Mouse (Mus musculus) hindbrain, postnatal 0 days (tissue): ENCODE measurements at regions not wholly inside any gene's neighbourhood (a gene's known extent, or its start where the extent isn't known, plus 50 kb on each side); places are given as distances from the start of the nearest gene placed in this dataset.
"Not testable (repeated sequence)": the region's sequence is repeated elsewhere in the genome, so short reads cannot be mapped to it uniquely, and the experiment has no call there.

ENCODE experiments used
- ATAC-seq: fragments of 200-750 bp; cut with Nextera tagmentation; 2 replicates; pipeline ENCODE4 v1.8.0; 2017; ENCODE audit warnings: mild to moderate bottlenecking, moderate TSS enrichment, moderate library complexity
- DNase-seq: peaks from one replicate; pipeline ENCODE4 v3.0.0-alpha.2; 2015; ENCODE audit warnings: low spot score
- H3K27ac ChIP-seq: fragments of 300-500 bp; sonication (generic); 2 replicates; pipeline ENCODE4 v1.5.1; 2014; ENCODE audit warnings: mild to moderate bottlenecking
- H3K27me3 ChIP-seq: fragments of 300-500 bp; sonication (generic); 2 replicates; pipeline ENCODE4 v1.6.1; 2014; ENCODE audit warnings: low read length, mixed read lengths; ENCODE audit not compliant: insufficient read depth
- H3K36me3 ChIP-seq: fragments of 300-500 bp; sonication (generic); 2 replicates; pipeline ENCODE4 v1.6.1; 2014; ENCODE audit warnings: low read length, mixed read lengths; ENCODE audit not compliant: insufficient read depth
- H3K4me1 ChIP-seq: fragments of 300-500 bp; sonication (generic); 2 replicates; pipeline ENCODE4 v1.6.1; 2014; ENCODE audit warnings: antibody characterized with exemption, low read length, mixed read lengths; ENCODE audit not compliant: insufficient read depth
- H3K4me2 ChIP-seq: fragments of 300-500 bp; sonication (generic); 2 replicates; pipeline ENCODE4 v1.6.1; 2014; ENCODE audit warnings: low read depth, mild to moderate bottlenecking, low read length, moderate library complexity, mixed read lengths
- H3K4me3 ChIP-seq: fragments of 300-500 bp; sonication (generic); 2 replicates; pipeline ENCODE4 v1.5.1; 2014; ENCODE audit warnings: low read length
- H3K9ac ChIP-seq: fragments of 300-500 bp; sonication (generic); replicated peaks from 2 replicates; pipeline ENCODE4 v1.6.1; 2014; ENCODE audit warnings: mild to moderate bottlenecking, low read length, moderate library complexity, mixed read lengths
- H3K9me3 ChIP-seq: fragments of 300-500 bp; sonication (generic); 2 replicates; pipeline ENCODE4 v1.6.1; 2016; ENCODE audit warnings: low read length, mixed read lengths
- CTCF ChIP-seq: IDR thresholded peaks from 2 replicates; pipeline ENCODE4 v1.5.1; 2016; ENCODE audit warnings: antibody characterized with exemption, control low read depth, low read depth
- WGBS: fragments of 180-500 bp; shearing (Covaris S2); extraction: QIAGEN DNeasy Blood & Tissue Kit; methylation state at CpG from one replicate; pipeline ENCODE4 v1.1.7; 2014; 5-methylcytosine and 5-hydroxymethylcytosine counted together

DNA sequence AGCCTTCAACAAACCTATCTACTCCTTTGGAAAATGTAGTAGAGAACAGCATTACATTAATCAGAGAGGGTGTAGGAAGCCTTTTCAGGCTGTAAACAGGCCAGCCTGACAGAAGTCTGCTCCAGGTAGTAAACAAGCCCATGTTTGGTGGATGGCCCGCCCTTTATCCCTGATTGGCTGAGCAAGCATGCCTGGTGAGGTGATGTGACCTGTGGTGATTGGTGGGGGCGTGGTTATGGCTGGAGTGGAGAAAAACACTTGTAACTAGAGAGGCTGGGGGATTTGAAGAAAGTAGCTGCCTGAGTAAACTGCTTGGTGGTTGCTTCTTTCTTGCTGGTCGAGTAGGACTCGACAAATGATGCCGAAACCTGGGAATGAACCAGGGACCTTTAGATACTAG lies 621.3 kb upstream of the Dsel start:
- not testable (repeated sequence) for ATAC-seq, H3K4me2 ChIP-seq, H3K36me3 ChIP-seq, H3K27me3 ChIP-seq, H3K9ac ChIP-seq, H3K4me3 ChIP-seq, H3K4me1 ChIP-seq, H3K9me3 ChIP-seq, H3K27ac ChIP-seq, DNase-seq
- 84% methylated on average over 5 of the region's 5 CpGs for WGBS

- peak; percentile 70 for TF ChIP-seq CTCF
- H3K9ac ChIP-seq: no peak overlapping the region
- no peaks in the 10 kb centered on the region for H3K9me3 ChIP-seq
- 35% methylated on average over 11 of the region's 11 CpGs for WGBS
- ATAC-seq: peak; percentile 28; the same call in 1 of the 2 replicates
- peak; percentile 80 for DNase-seq
- no peaks in the 10 kb centered on the region for H3K27me3 ChIP-seq
- no peak overlapping the region for H3K4me2 ChIP-seq
- H3K27ac ChIP-seq: no peak overlapping the region
- no peaks in the 10 kb centered on the region for H3K36me3 ChIP-seq
- H3K4me3 ChIP-seq: no peak overlapping the region
- H3K4me1 ChIP-seq: no peaks in the 10 kb centered on the region
These were observed 591.3 kb upstream of the Dsel start for GRCm38 (mm10) chr1:112456047-112456446.

- peak; percentile 48 for TF ChIP-seq CTCF
- Histone ChIP-seq H3K4me3 (no peak overlapping the region), H3K9me3 (no peaks in the 10 kb centered on the region), H3K9ac (no peak overlapping the region), H3K4me1 (no peaks in the 10 kb centered on the region), H3K27me3 (no peaks in the 10 kb centered on the region), H3K27ac (no peak overlapping the region), H3K4me2 (no peak overlapping the region), H3K36me3 (no peaks in the 10 kb centered on the region)
- no peak for ATAC-seq
- peak; percentile 35 for DNase-seq
These were observed 587.7 kb upstream of the Dsel start for GRCm38 (mm10) chr1:112452390-112452789.

DNA sequence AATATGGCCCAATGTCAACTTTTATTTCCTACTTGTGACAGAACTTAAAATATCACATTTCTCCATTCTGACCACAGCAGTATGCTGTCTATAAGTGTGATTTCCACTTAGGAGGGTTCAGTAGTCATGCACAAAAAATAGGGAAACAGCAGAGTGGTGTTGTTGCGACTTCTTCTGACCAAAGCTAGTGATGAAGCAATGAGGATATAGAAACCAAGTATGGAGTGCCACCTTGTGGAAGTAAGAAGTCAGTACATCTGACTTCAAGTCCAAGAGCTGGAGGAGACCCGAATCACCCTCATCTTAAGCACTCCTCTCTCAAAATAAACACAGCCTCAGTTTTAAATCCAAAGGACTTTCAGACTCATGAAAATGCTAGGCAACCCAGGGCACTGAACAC lies 586.9 kb upstream of the Dsel start:
- Histone ChIP-seq H3K9ac (no peak overlapping the region), H3K27me3 (no peaks in the 10 kb centered on the region), H3K4me1 (no peaks in the 10 kb centered on the region), H3K27ac (no peak overlapping the region), H3K9me3 (no peaks in the 10 kb centered on the region), H3K36me3 (no peaks in the 10 kb centered on the region), H3K4me3 (no peak overlapping the region), H3K4me2 (no peak overlapping the region)
- DNase-seq (peak; percentile 62), ATAC-seq (peak; percentile 78)
- 12% methylated on average over 2 of the region's 2 CpGs for WGBS
- peak; percentile 79 for TF ChIP-seq CTCF

GRCm38 (mm10) chr1:112439109-112439508 lies 574.4 kb upstream of the Dsel start:
- no peak overlapping the region for H3K9ac ChIP-seq
- no peak overlapping the region for H3K27ac ChIP-seq
- H3K4me3 ChIP-seq: no peak overlapping the region
- ATAC-seq (peak; percentile 27; the same call in 1 of the 2 replicates), DNase-seq (peak; percentile 67)
- H3K27me3 ChIP-seq: no peaks in the 10 kb centered on the region
- no peaks in the 10 kb centered on the region for H3K9me3 ChIP-seq
- no peak for TF ChIP-seq CTCF
- WGBS: 37% methylated on average over 2 of the region's 2 CpGs
- no peaks in the 10 kb centered on the region for H3K36me3 ChIP-seq
- no peak overlapping the region for H3K4me2 ChIP-seq
- H3K4me1 ChIP-seq: no peaks in the 10 kb centered on the region

DNA sequence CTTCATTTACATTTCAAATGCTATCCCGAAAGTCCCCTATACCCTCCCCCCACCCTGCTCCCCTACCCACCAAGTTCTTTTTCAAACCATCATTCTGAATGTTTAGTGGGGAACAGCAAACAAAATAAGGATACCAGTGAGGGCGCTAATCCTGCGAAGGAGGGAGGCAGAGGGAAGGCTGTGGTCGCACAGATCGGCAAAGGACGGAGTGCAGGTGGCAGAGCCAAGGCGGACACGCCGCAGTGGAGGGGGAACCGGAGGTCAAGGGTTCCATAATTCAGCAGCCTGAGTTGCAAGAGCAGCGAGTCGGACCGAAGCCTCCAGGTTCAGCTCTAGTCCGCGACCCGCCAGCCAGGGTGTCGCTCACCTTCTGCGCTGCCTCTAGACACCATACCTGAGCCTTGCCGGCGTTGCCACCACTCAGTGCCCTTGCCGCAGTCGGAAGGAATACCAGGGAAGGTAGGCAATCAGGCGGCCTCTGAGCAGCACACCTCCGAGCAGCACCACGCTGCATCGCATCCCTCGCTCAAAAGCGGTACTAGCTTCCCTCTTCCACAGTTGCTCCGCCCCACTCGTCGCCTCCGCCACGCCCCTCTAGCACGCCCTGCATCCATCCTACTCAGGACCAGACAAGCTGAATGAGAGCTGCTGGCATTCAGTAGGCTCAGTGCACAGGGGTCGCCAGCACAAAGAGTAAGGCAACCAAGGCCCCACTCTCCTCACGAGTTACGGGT lies 551.8 kb upstream of the Dsel start:
- H3K4me3 ChIP-seq: peak overlapping the region; percentile 64
- H3K36me3 ChIP-seq: no peaks in the 10 kb centered on the region
- TF ChIP-seq CTCF: peak; percentile 46
- ATAC-seq (peak; percentile 98), DNase-seq (peak; percentile 76)
- H3K9me3 ChIP-seq: no peaks in the 10 kb centered on the region
- H3K9ac ChIP-seq: peak overlapping the region; percentile 54
- WGBS: 2% methylated on average over 35 of the region's 37 CpGs
- peak overlapping the region; percentile 57; the same call in 1 of the 2 replicates for H3K27ac ChIP-seq
- H3K4me1 ChIP-seq: no peaks in the 10 kb centered on the region
- no peaks in the 10 kb centered on the region for H3K27me3 ChIP-seq
- peak overlapping the region; percentile 81 for H3K4me2 ChIP-seq

DNA sequence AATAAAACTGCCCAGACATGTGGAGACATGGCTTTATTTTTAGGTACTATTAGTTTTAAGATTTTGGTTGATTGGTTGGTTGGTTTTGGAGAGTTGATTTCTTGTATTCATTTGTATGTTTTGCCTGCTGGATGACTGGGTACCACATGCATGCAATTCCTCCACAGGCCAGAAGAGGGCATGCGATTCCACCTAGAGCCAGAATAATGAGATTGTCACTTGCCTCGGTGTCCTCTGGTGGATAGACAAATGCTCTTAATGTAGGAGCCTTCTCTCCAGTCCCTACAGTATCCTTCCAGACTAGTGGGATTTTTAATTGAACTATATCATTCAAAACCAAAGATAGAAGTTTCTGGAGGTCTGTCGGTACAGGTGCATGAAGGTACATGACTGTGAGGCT lies 524.1 kb upstream of the Dsel start:
- Histone ChIP-seq H3K4me2 (no peak overlapping the region), H3K27ac (no peak overlapping the region), H3K27me3 (no peaks in the 10 kb centered on the region), H3K9ac (no peak overlapping the region), H3K9me3 (no peaks in the 10 kb centered on the region), H3K4me3 (no peak overlapping the region), H3K36me3 (no peaks in the 10 kb centered on the region), H3K4me1 (no peaks in the 10 kb centered on the region)
- peak; percentile 91 for TF ChIP-seq CTCF
- DNase-seq (peak; percentile 67), ATAC-seq (no peak)
- WGBS: 38% methylated on average over 3 of the region's 3 CpGs
